Mouse (Mus musculus): ENCODE data around the gene Dab2. TPM values are rescaled to one million over a fixed set of nuclear protein-coding genes. Genes with fewer than 3 reads are reported as not detected.

Dab2 gene
- polyA plus RNA-seq, 1 experiment from 2014 or later: 40.6 TPM

- no peaks in the 10 kb centered on the region for H3K36me3 ChIP-seq (ENCODE audit: control insufficient read depth, insufficient read depth, low read length)
- no peaks in the 10 kb centered on the region for H3K9me3 ChIP-seq (ENCODE audit: control insufficient read depth, low read length)
- H3K27me3 ChIP-seq (ENCODE audit: control insufficient read depth, insufficient read depth, low read depth, low read length): no peaks in the 10 kb centered on the region
- H3K4me3 ChIP-seq (ENCODE audit: low read length): no peak overlapping the region
- ATAC-seq (ENCODE audit: low read depth): no peak
- no peak overlapping the region for H3K9ac ChIP-seq (ENCODE audit: low read length)
- no peak overlapping the region for H3K27ac ChIP-seq (ENCODE audit: low read length)
- no peak overlapping the region for H3K4me2 ChIP-seq (ENCODE audit: low read depth, low read length)
- H3K4me1 ChIP-seq (replicated peaks; ENCODE audit: control insufficient read depth, insufficient read depth, low read length): 0 out of 2 replicates have a peak, but pooled peaks cover 2% of the 10 kb centered on the region
- 67% methylated on average over 6 of the region's 6 CpGs for WGBS
These were observed 41.8 kb downstream of the Dab2 start for GRCm38 (mm10) chr15:6341427-6341826.

- Histone ChIP-seq H3K4me1 (replicated peaks; ENCODE audit: control insufficient read depth, insufficient read depth, low read length) (no peaks in the 10 kb centered on the region), H3K27me3 (ENCODE audit: control insufficient read depth, insufficient read depth, low read depth, low read length) (no peaks in the 10 kb centered on the region), H3K4me3 (ENCODE audit: low read length) (no peak overlapping the region), H3K27ac (ENCODE audit: low read length) (no peak overlapping the region), H3K9me3 (ENCODE audit: control insufficient read depth, low read length) (no peaks in the 10 kb centered on the region), H3K9ac (ENCODE audit: low read length) (no peak overlapping the region), H3K4me2 (ENCODE audit: low read depth, low read length) (no peak overlapping the region), H3K36me3 (ENCODE audit: control insufficient read depth, insufficient read depth, low read length) (no peaks in the 10 kb centered on the region)
- 86% methylated on average over 3 of the region's 3 CpGs for WGBS
- no peak for ATAC-seq (ENCODE audit: low read depth)
These were observed 54.3 kb downstream of the Dab2 start for GRCm38 (mm10) chr15:6353901-6354300.

GRCm38 (mm10) chr15:6359859-6360258 lies 60.3 kb downstream of the Dab2 start:
- H3K27me3 ChIP-seq (ENCODE audit: control insufficient read depth, insufficient read depth, low read depth, low read length): no peaks in the 10 kb centered on the region
- no peak overlapping the region for H3K4me2 ChIP-seq (ENCODE audit: low read depth, low read length)
- H3K9me3 ChIP-seq (ENCODE audit: control insufficient read depth, low read length): no peaks in the 10 kb centered on the region
- no peak overlapping the region for H3K9ac ChIP-seq (ENCODE audit: low read length)
- WGBS: 75% methylated on average over 2 of the region's 2 CpGs
- no peaks in the 10 kb centered on the region for H3K4me1 ChIP-seq (replicated peaks; ENCODE audit: control insufficient read depth, insufficient read depth, low read length)
- H3K36me3 ChIP-seq (ENCODE audit: control insufficient read depth, insufficient read depth, low read length): no peaks in the 10 kb centered on the region
- no peak overlapping the region for H3K4me3 ChIP-seq (ENCODE audit: low read length)
- no peak for ATAC-seq (ENCODE audit: low read depth)
- H3K27ac ChIP-seq (ENCODE audit: low read length): no peak overlapping the region

GRCm38 (mm10) chr15:6369974-6370373 lies 70.4 kb downstream of the Dab2 start:
- H3K36me3 ChIP-seq (ENCODE audit: control insufficient read depth, insufficient read depth, low read length): no peaks in the 10 kb centered on the region
- ATAC-seq (ENCODE audit: low read depth): no peak
- no peak overlapping the region for H3K4me2 ChIP-seq (ENCODE audit: low read depth, low read length)
- no peaks in the 10 kb centered on the region for H3K27me3 ChIP-seq (ENCODE audit: control insufficient read depth, insufficient read depth, low read depth, low read length)
- no peak overlapping the region for H3K9ac ChIP-seq (ENCODE audit: low read length)
- WGBS: 21% methylated on average over 1 of the region's 1 CpGs
- H3K9me3 ChIP-seq (ENCODE audit: control insufficient read depth, low read length): no peaks in the 10 kb centered on the region
- no peak overlapping the region for H3K4me3 ChIP-seq (ENCODE audit: low read length)
- H3K27ac ChIP-seq (ENCODE audit: low read length): no peak overlapping the region
- no peaks in the 10 kb centered on the region for H3K4me1 ChIP-seq (replicated peaks; ENCODE audit: control insufficient read depth, insufficient read depth, low read length)

- Histone ChIP-seq H3K9me3 (ENCODE audit: control insufficient read depth, low read length) (no peaks in the 10 kb centered on the region), H3K4me2 (ENCODE audit: low read depth, low read length) (no peak overlapping the region), H3K9ac (ENCODE audit: low read length) (no peak overlapping the region), H3K27me3 (ENCODE audit: control insufficient read depth, insufficient read depth, low read depth, low read length) (no peaks in the 10 kb centered on the region), H3K4me3 (ENCODE audit: low read length) (no peak overlapping the region), H3K27ac (ENCODE audit: low read length) (no peak overlapping the region), H3K36me3 (ENCODE audit: control insufficient read depth, insufficient read depth, low read length) (no peaks in the 10 kb centered on the region), H3K4me1 (replicated peaks; ENCODE audit: control insufficient read depth, insufficient read depth, low read length) (no peaks in the 10 kb centered on the region)
- 89% methylated on average over 2 of the region's 2 CpGs for WGBS
- ATAC-seq (ENCODE audit: low read depth): no peak
These were observed 71.9 kb downstream of the Dab2 start for GRCm38 (mm10) chr15:6371486-6371885.

- Histone ChIP-seq H3K4me2 (ENCODE audit: low read depth, low read length) (no peak overlapping the region), H3K4me3 (ENCODE audit: low read length) (no peak overlapping the region), H3K4me1 (replicated peaks; ENCODE audit: control insufficient read depth, insufficient read depth, low read length) (no peaks in the 10 kb centered on the region), H3K9ac (ENCODE audit: low read length) (no peak overlapping the region), H3K27ac (ENCODE audit: low read length) (no peak overlapping the region), H3K27me3 (ENCODE audit: control insufficient read depth, insufficient read depth, low read depth, low read length) (no peaks in the 10 kb centered on the region), H3K9me3 (ENCODE audit: control insufficient read depth, low read length) (no peaks in the 10 kb centered on the region), H3K36me3 (ENCODE audit: control insufficient read depth, insufficient read depth, low read length) (no peaks in the 10 kb centered on the region)
- 65% methylated on average over 13 of the region's 13 CpGs for WGBS
- ATAC-seq (ENCODE audit: low read depth): no peak
These were observed 75.4 kb downstream of the Dab2 start for GRCm38 (mm10) chr15:6375016-6375415.

- Histone ChIP-seq H3K36me3 (ENCODE audit: control insufficient read depth, insufficient read depth, low read length) (no peaks in the 10 kb centered on the region), H3K9ac (ENCODE audit: low read length) (no peak overlapping the region), H3K4me2 (ENCODE audit: low read depth, low read length) (no peak overlapping the region), H3K4me1 (replicated peaks; ENCODE audit: control insufficient read depth, insufficient read depth, low read length) (no peaks in the 10 kb centered on the region), H3K27ac (ENCODE audit: low read length) (no peak overlapping the region), H3K27me3 (ENCODE audit: control insufficient read depth, insufficient read depth, low read depth, low read length) (no peaks in the 10 kb centered on the region), H3K4me3 (ENCODE audit: low read length) (no peak overlapping the region), H3K9me3 (ENCODE audit: control insufficient read depth, low read length) (no peaks in the 10 kb centered on the region)
- 83% methylated on average over 5 of the region's 5 CpGs for WGBS
- ATAC-seq (ENCODE audit: low read depth): no peak
These were observed 76.4 kb downstream of the Dab2 start for GRCm38 (mm10) chr15:6376001-6376400.

GRCm38 (mm10) chr15:6376785-6377184 lies 77.2 kb downstream of the Dab2 start:
- 71% methylated on average over 11 of the region's 11 CpGs for WGBS
- Histone ChIP-seq H3K27ac (ENCODE audit: low read length) (no peak overlapping the region), H3K4me3 (ENCODE audit: low read length) (no peak overlapping the region), H3K9ac (ENCODE audit: low read length) (no peak overlapping the region), H3K4me1 (replicated peaks; ENCODE audit: control insufficient read depth, insufficient read depth, low read length) (no peaks in the 10 kb centered on the region), H3K4me2 (ENCODE audit: low read depth, low read length) (no peak overlapping the region), H3K9me3 (ENCODE audit: control insufficient read depth, low read length) (no peaks in the 10 kb centered on the region), H3K36me3 (ENCODE audit: control insufficient read depth, insufficient read depth, low read length) (no peaks in the 10 kb centered on the region), H3K27me3 (ENCODE audit: control insufficient read depth, insufficient read depth, low read depth, low read length) (no peaks in the 10 kb centered on the region)
- ATAC-seq (ENCODE audit: low read depth): no peak

- no peak overlapping the region for H3K27ac ChIP-seq (ENCODE audit: low read length)
- peak overlapping the region; percentile 9; the same call in 1 of the 2 replicates for H3K9ac ChIP-seq (ENCODE audit: low read length)
- H3K27me3 ChIP-seq (ENCODE audit: control insufficient read depth, insufficient read depth, low read depth, low read length): no peaks in the 10 kb centered on the region
- no peak overlapping the region for H3K4me3 ChIP-seq (ENCODE audit: low read length)
- WGBS: 25% methylated on average over 6 of the region's 6 CpGs
- no peak for ATAC-seq (ENCODE audit: low read depth)
- no peaks in the 10 kb centered on the region for H3K9me3 ChIP-seq (ENCODE audit: control insufficient read depth, low read length)
- peak overlapping the region; percentile 18; the same call in 1 of the 2 replicates for H3K4me2 ChIP-seq (ENCODE audit: low read depth, low read length)
- peaks cover 12% of the 10 kb centered on the region for H3K4me1 ChIP-seq (replicated peaks; ENCODE audit: control insufficient read depth, insufficient read depth, low read length)
- H3K36me3 ChIP-seq (ENCODE audit: control insufficient read depth, insufficient read depth, low read length): no peaks in the 10 kb centered on the region
These were observed 84.4 kb downstream of the Dab2 start for GRCm38 (mm10) chr15:6384027-6384426.

GRCm38 (mm10) chr15:6385241-6385640 lies 85.7 kb downstream of the Dab2 start:
- 29% methylated on average over 1 of the region's 1 CpGs for WGBS
- no peak overlapping the region for H3K4me3 ChIP-seq (ENCODE audit: low read length)
- peaks cover 12% of the 10 kb centered on the region for H3K4me1 ChIP-seq (replicated peaks; ENCODE audit: control insufficient read depth, insufficient read depth, low read length)
- no peaks in the 10 kb centered on the region for H3K9me3 ChIP-seq (ENCODE audit: control insufficient read depth, low read length)
- H3K27ac ChIP-seq (ENCODE audit: low read length): no peak overlapping the region
- H3K36me3 ChIP-seq (ENCODE audit: control insufficient read depth, insufficient read depth, low read length): no peaks in the 10 kb centered on the region
- H3K9ac ChIP-seq (ENCODE audit: low read length): no peak overlapping the region
- ATAC-seq (ENCODE audit: low read depth): no peak
- H3K4me2 ChIP-seq (ENCODE audit: low read depth, low read length): no peak overlapping the region
- no peaks in the 10 kb centered on the region for H3K27me3 ChIP-seq (ENCODE audit: control insufficient read depth, insufficient read depth, low read depth, low read length)

Data from lung, embryonic 16.5 days (tissue).